Mouse (Mus musculus): ENCODE results near the gene Krtap5-4.
"Not testable (repeated sequence)": the region's sequence is repeated elsewhere in the genome, so short reads cannot be mapped to it uniquely, and the experiment has no call there.

Krtap5-4 gene

GRCm38 (mm10) chr7:142303249-142303648 is at the start of gene Krtap5-4:
Gene Krtap5-4, plus strand, starts transcription at chr7:142303549.
- DNase-seq (ENCODE audit: low read depth, low spot score), result no peak

- peak; percentile 9 for DNase-seq (ENCODE audit: low read depth, low spot score)
These were observed 47.8 kb upstream of the Krtap5-4 start for GRCm38 (mm10) chr7:142255517-142255916.

- not testable (repeated sequence) for DNase-seq (ENCODE audit: low read depth, low spot score)
These were observed 45.1 kb upstream of the Krtap5-4 start, which contains the start of gene Gm2431 for GRCm38 (mm10) chr7:142258254-142258653. Gene Gm2431, minus strand, starts transcription at chr7:142258354.

GRCm38 (mm10) chr7:142274263-142274662 is 29.1 kb upstream of the Krtap5-4 start, which contains the start of gene Gm4559:
Gene Gm4559, minus strand, starts transcription at chr7:142274363.
- DNase-seq (ENCODE audit: low read depth, low spot score), result not testable (repeated sequence)

DNA sequence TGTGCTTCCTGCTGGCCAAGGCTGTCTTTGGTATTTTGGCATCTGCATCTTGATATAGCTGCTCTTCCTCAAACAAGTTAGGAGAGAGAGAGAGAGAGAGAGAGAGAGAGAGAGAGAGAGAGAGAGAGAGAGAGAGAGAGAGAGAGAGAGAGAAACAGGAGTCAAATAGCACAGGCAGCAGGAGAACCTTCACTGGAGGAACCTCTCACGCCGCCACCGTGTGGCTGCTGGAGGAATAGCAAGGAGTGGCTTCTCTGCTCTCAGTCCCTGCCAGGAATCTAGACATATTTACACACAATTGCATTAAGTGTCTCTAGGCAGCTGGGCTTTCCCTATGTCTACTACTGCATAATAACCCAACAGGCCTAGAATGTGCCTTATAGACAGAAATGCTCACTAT is 25.2 kb upstream of the Krtap5-4 start:
- peak; percentile 15 for DNase-seq (ENCODE audit: low read depth, low spot score)

- not testable (repeated sequence) for DNase-seq (ENCODE audit: low read depth, low spot score)
These were observed 24.1 kb upstream of the Krtap5-4 start for GRCm38 (mm10) chr7:142279291-142279690.

- not testable (repeated sequence) for DNase-seq (ENCODE audit: low read depth, low spot score)
These were observed 20.5 kb upstream of the Krtap5-4 start for GRCm38 (mm10) chr7:142282847-142283246.

DNA sequence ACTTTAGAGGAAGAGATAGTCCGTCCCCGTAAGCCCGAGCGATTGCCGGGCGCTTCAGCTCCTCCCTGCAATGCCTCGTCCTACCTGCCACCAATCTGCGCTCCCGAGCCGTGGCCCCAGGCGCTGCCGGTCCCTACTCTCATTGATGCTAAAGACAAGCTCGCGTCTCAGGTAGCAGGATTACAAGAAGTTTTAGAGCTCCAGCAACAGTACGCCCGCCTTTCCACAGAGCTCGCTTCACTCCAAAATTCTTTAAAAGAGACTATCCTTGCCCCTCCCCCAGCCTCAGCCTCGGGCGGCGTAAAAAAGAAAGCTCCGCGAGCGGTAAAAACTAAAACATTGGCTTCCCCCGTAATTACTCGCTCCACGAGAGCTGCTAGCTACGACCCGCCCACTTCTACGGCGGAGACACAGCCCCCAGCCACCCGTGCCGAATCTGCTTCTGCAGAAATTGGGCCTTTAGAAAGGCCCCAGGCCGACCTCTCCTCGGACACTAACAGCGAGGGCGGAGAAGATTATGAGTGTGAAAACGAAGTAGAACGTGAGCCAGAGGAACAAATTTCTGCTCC is 19.2 kb upstream of the Krtap5-4 start:
- DNase-seq (ENCODE audit: low read depth, low spot score), result peak; percentile 21

DNA sequence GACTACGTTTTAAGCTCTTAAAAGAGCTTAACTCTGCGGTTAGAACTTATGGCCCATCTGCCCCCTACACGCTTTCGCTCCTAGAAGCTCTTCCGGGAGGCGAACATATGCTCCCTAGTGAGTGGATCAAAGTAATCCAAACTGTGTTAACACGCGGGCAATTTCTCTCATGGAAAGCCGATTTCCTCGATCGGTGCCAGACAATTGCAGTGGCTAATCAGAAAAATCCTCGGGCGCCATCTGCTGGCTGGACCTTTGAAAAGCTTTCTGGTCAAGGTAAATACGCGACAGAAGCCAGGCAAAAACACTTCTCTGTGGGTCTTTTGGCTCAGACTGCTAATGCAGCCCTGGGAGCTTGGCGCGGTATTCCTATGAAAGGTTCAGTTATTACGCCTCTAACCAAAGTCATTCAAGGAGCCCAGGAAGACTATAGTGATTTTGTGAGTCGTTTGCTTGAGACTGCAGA is 18.7 kb upstream of the Krtap5-4 start:
- DNase-seq (ENCODE audit: low read depth, low spot score), result peak; percentile 79

- DNase-seq (ENCODE audit: low read depth, low spot score), result peak; percentile 12
These were observed 18.1 kb upstream of the Krtap5-4 start for GRCm38 (mm10) chr7:142285130-142285835.

DNA sequence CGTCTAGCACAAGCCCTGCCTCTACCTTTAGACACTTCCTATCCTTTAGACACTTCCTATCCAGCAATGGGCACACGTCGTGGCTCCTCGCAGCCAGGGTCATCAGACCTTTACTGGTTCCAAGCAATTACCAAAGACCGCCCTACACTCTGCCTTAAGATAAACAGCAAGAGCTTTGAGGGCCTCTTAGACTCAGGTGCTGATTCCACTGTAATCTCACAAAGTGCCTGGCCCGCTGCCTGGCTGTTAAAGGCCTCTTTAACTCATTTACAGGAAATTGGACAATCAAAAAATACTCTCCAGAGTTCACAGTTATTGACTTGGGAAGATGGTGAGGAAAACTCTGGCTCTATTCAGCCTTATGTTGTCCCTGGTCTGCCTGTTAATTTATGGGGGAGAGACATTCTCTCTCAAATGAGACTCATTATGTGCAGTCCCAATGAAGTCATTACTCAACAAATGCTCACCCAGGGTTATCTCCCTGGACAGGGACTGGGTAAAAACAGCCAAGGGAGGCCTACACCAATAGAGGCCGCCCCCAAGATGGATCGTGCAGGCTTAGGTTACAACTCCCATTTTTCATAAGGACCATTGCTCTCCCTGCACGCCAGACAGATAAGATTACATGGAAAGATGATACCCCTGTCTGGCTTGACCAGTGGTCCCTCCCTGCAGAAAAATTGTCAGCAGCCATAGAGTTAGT is 17.3 kb upstream of the Krtap5-4 start:
- DNase-seq (ENCODE audit: low read depth, low spot score), result not testable (repeated sequence)

GRCm38 (mm10) chr7:142293851-142294250 is 9.5 kb upstream of the Krtap5-4 start:
- not testable (repeated sequence) for DNase-seq (ENCODE audit: low read depth, low spot score)

GRCm38 (mm10) chr7:142295418-142295817 is 7.9 kb upstream of the Krtap5-4 start:
- no peak for DNase-seq (ENCODE audit: low read depth, low spot score)

- DNase-seq (ENCODE audit: low read depth, low spot score), result not testable (repeated sequence)
These were observed 7.2 kb upstream of the Krtap5-4 start for GRCm38 (mm10) chr7:142296108-142296507.

- not testable (repeated sequence) for DNase-seq (ENCODE audit: low read depth, low spot score)
These were observed 6.3 kb upstream of the Krtap5-4 start, which contains the start of gene Krtap5-1 for GRCm38 (mm10) chr7:142297018-142297417. Gene Krtap5-1, minus strand, starts transcription at chr7:142297118.

DNA sequence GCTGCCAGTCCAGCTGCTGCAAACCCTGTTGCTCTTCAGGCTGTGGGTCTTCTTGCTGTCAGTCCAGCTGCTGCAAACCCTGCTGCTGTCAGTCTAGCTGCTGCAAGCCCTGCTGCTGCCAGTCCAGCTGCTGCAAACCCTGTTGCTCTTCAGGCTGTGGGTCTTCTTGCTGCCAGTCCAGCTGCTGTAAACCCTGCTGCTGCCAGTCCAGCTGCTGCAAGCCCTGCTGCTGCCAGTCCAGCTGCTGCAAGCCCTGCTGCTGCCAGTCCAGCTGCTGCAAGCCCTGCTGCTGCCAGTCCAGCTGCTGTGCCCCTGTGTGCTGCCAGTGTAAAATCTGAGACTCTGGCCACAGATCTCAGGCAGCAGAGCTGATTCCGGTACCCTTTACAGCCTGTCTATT is 580 bp downstream of the Krtap5-4 start:
- not testable (repeated sequence) for DNase-seq (ENCODE audit: low read depth, low spot score)

DNA sequence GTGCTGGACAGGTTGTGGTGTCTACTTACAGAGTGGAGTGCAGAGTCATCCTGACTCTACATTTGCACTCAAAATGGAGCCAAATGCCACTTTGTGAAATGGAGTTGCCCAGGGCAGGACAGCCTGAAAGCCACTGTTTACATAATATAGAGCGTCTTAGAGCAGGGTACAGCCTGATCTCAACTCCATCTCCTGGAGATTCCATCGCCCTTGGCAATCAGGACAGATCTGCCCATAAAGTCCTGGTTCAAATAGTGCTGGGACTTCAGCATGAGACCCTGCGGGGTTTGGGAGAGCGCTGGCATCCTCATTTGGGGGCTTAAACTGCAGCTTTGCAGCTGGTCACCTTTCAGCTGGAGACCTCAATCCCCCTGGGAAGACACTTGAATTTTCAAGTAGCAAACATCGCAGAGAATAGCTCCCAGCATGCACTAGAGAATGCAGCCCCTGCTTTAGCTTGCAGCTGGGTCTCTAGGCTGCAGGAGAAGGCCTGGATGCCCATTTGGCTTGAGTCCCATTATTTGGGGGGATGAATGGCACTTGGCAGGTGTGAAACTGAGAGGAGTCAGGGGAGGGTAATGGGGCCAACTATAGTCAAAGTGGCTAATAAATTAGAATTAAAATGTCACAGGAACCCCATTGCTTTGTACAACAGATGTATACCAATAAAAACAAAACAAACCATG is 11.4 kb downstream of the Krtap5-4 start:
- DNase-seq (ENCODE audit: low read depth, low spot score), result no peak

GRCm38 (mm10) chr7:142316558-142316957 is 13.2 kb downstream of the Krtap5-4 start:
- DNase-seq (ENCODE audit: low read depth, low spot score), result no peak

- no peak for DNase-seq (ENCODE audit: low read depth, low spot score)
These were observed 13.9 kb downstream of the Krtap5-4 start for GRCm38 (mm10) chr7:142317216-142317615.

DNA sequence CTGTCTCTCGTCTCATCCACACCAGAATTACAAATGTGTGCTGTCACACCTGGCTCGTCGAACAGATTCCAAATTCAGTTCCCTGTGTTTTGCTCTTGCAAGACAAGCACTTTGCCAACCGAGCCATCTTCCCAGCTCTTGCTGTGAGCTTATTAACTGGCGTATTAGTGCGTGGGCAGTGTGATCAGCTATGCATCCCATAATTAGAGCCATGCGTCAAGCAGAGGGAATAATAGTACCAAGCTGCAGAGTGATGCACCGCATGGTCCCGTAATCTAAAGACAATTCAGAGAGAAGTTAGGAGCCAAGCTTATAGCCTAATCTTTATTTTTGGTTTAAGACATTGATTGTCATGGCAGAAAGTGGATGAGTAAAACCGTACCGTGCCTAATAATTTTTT is 15.8 kb downstream of the Krtap5-4 start:
- peak; percentile 49 for DNase-seq (ENCODE audit: low read depth, low spot score)

- no peak for DNase-seq (ENCODE audit: low read depth, low spot score)
These were observed 17.6 kb downstream of the Krtap5-4 start for GRCm38 (mm10) chr7:142320906-142321305.
